Comparison of ENCODE assay signal across 8 mouse cellular contexts in genomic region chr8:11557768-11558629, GRCm38 (mm10). TPM values are rescaled to one million over a fixed set of nuclear protein-coding genes. Genes with fewer than 3 reads are reported as not detected.
A peak's percentile ranks its signal among the peaks of the same experiment; 100 is the strongest.
DNase-seq lines count a peak whose midpoint lies in the region; ATAC-seq and TF ChIP-seq lines count a peak whose summit lies in the region.

No protein-coding gene starts in this region.

- 0 out of 6 replicates have a peak, but pooled peaks of 1 of the 3 experiments have one; percentile 2 for TF ChIP-seq CTCF in MEL (IDR thresholded peaks at IDR 0.05 in 2 of 3, conservative IDR thresholded peaks at IDR 0.05 in 1 of 3; ENCODE audit: control insufficient read depth in 1 of 3, insufficient read depth in 1 of 3, low read depth in 2 of 3, low read length in 3 of 3, poor library complexity in 1 of 3, severe bottlenecking in 1 of 3)
- TF ChIP-seq CTCF in cerebellum, adult 2 months (IDR thresholded peaks at IDR 0.05; ENCODE audit: borderline replicate concordance, insufficient read depth, low read depth, low read length): no peak
- 0 out of 2 replicates have a peak, but pooled peaks have one; percentile 30 for TF ChIP-seq CTCF in forebrain, postnatal 0 days (IDR thresholded peaks at IDR 0.05; ENCODE audit: low read depth)

- H3K4me2 ChIP-seq in forebrain, postnatal 0 days (ENCODE audit: low read depth): peak overlapping the region; percentile 67
- peak overlapping the region; percentile 81 for H3K4me2 ChIP-seq in lung, embryonic 15.5 days

- peak; percentile 100 for TF ChIP-seq POLR2A in MEL (IDR thresholded peaks at IDR 0.05; ENCODE audit: control insufficient read depth in 1 of 2, insufficient read depth in 1 of 2, low read depth in 1 of 2, low read length in 2 of 2, poor library complexity in 1 of 2)
- TF ChIP-seq POLR2A in cerebellum, adult 2 months (IDR thresholded peaks at IDR 0.05; ENCODE audit: borderline replicate concordance, insufficient read depth, low read length): peak; percentile 100

- peak overlapping the region; percentile 94 for H3K9ac ChIP-seq in MEL (ENCODE audit: control insufficient read depth, low read depth, low read length, poor library complexity, severe bottlenecking)
- peak overlapping the region; percentile 83 for H3K9ac ChIP-seq in forebrain, postnatal 0 days
- peak overlapping the region; percentile 97 for H3K9ac ChIP-seq in lung, embryonic 15.5 days

- WGBS in cerebellum, adult 2 months: under 1% methylated on average over 66 of the region's 67 CpGs
- 1% methylated on average over 63 of the region's 67 CpGs for WGBS in forebrain, postnatal 0 days
- WGBS in lung, embryonic 15.5 days: under 1% methylated on average over 67 of the region's 67 CpGs

- H3K36me3 ChIP-seq in MEL (ENCODE audit: control insufficient read depth in 1 of 2, insufficient read depth in 2 of 2, low read length in 2 of 2): peaks cover 0 to 17% of the 10 kb centered on the region in 2 experiments; a peak in 2 of 4 replicates
- peaks cover 11% of the 10 kb centered on the region for H3K36me3 ChIP-seq in forebrain, postnatal 0 days (ENCODE audit: insufficient read depth)
- H3K36me3 ChIP-seq in lung, embryonic 15.5 days: peaks cover 12% of the 10 kb centered on the region

- H3K4me1 ChIP-seq in MEL (ENCODE audit: control insufficient read depth in 1 of 2, insufficient read depth in 2 of 2, low read length in 2 of 2): peaks cover 4 to 20% of the 10 kb centered on the region in 2 experiments; a peak in 3 of 4 replicates
- H3K4me1 ChIP-seq in cerebellum, adult 2 months (ENCODE audit: control insufficient read depth, insufficient read depth, low read length): peaks cover 3% of the 10 kb centered on the region
- peaks cover 5% of the 10 kb centered on the region; the same call in 1 of the 2 replicates for H3K4me1 ChIP-seq in forebrain, postnatal 0 days (ENCODE audit: insufficient read depth)
- H3K4me1 ChIP-seq in lung, embryonic 15.5 days: peaks cover 26% of the 10 kb centered on the region

- peak; percentile 69 for ATAC-seq in forebrain, postnatal 0 days
- peak; percentile 82 for ATAC-seq in lung, embryonic 15.5 days (ENCODE audit: borderline replicate concordance, extremely low read depth, low FRiP score, low TSS enrichment)

- peak overlapping the region; percentile 78 for H3K27ac ChIP-seq in MEL (ENCODE audit: control insufficient read depth, low read depth, low read length)
- H3K27ac ChIP-seq in cerebellum, adult 2 months (ENCODE audit: insufficient read depth, low read length): peak overlapping the region; percentile 63
- peak overlapping the region; percentile 88 for H3K27ac ChIP-seq in forebrain, postnatal 0 days (ENCODE audit: low read depth, low read length)
- peak overlapping the region; percentile 99 for H3K27ac ChIP-seq in lung, embryonic 15.5 days

- no peak for TF ChIP-seq RAD21 in MEL (IDR thresholded peaks at IDR 0.05; ENCODE audit: low read depth, low read length)

- H3K27me3 ChIP-seq in MEL (ENCODE audit: control insufficient read depth in 1 of 2, insufficient read depth in 2 of 2, low read length in 2 of 2): no peaks in the 10 kb centered on the region
- H3K27me3 ChIP-seq in cerebellum, adult 2 months (ENCODE audit: control insufficient read depth, insufficient read depth, low read length): no peaks in the 10 kb centered on the region
- no peaks in the 10 kb centered on the region for H3K27me3 ChIP-seq in forebrain, postnatal 0 days (ENCODE audit: insufficient read depth, low read length)
- no peaks in the 10 kb centered on the region for H3K27me3 ChIP-seq in lung, embryonic 15.5 days

- no peak for TF ChIP-seq EP300 in MEL (IDR thresholded peaks at IDR 0.05; ENCODE audit: low read depth in 1 of 2, low read length in 2 of 2)

- peaks cover 44% of the 10 kb centered on the region for H3K79me2 ChIP-seq in MEL (ENCODE audit: control insufficient read depth, insufficient read depth, low read length, poor library complexity)

- no peaks in the 10 kb centered on the region for H3K9me3 ChIP-seq in MEL (replicated peaks; ENCODE audit: insufficient read depth, low read length)
- no peaks in the 10 kb centered on the region for H3K9me3 ChIP-seq in forebrain, postnatal 0 days (ENCODE audit: low read length)
- no peaks in the 10 kb centered on the region for H3K9me3 ChIP-seq in lung, embryonic 15.5 days

- peak overlapping the region; percentile 91 to 98 for H3K4me3 ChIP-seq in MEL (ENCODE audit: control insufficient read depth in 1 of 2, insufficient read depth in 1 of 2, low read depth in 2 of 2, low read length in 2 of 2)
- H3K4me3 ChIP-seq in cerebellum, adult 2 months (replicated peaks; ENCODE audit: insufficient read depth, low read depth, low read length): peak overlapping the region; percentile 97
- H3K4me3 ChIP-seq in forebrain, postnatal 0 days (ENCODE audit: low read depth, low read length): peak overlapping the region; percentile 91
- peak overlapping the region; percentile 94 for H3K4me3 ChIP-seq in lung, embryonic 15.5 days

- peak; percentile 99 for DNase-seq in MEL (ENCODE audit: low read depth, low spot score)
- DNase-seq in cerebellum, adult 2 months: peak; percentile 97 to 99
- DNase-seq in forebrain, postnatal 0 days: peak; percentile 96
- peak; percentile 98 for DNase-seq in heart, postnatal 4 days
- peak; percentile 96 for DNase-seq in layer of hippocampus, adult 8-10 months (ENCODE audit: low spot score in 2 of 2)
- DNase-seq in ovary, adult 18-20 months (ENCODE audit: low spot score): peak; percentile 97
- DNase-seq in thymus, postnatal 0 days (ENCODE audit: low spot score): peak; percentile 99

TF ChIP-seq in MEL, 35 proteins besides CTCF, POLR2A, EP300 and RAD21 (continues in another document):
- TF ChIP-seq UBTF (IDR thresholded peaks at IDR 0.05; ENCODE audit: borderline replicate concordance, insufficient read depth, low read depth, low read length) (peak; percentile 68; the same call in 1 of the 2 replicates), SIN3A (IDR thresholded peaks at IDR 0.05; ENCODE audit: low read length) (peak; percentile 87), MEF2A (IDR thresholded peaks at IDR 0.05; ENCODE audit: extremely low read depth, insufficient replicate concordance, low read depth, low read length, poor library complexity, severe bottlenecking) (no peak), ZC3H11A (IDR thresholded peaks at IDR 0.05; ENCODE audit: low read depth, low read length) (no peak), CHD1 (IDR thresholded peaks at IDR 0.05; ENCODE audit: low read depth, low read length) (no peak), ETS1 (IDR thresholded peaks at IDR 0.05; ENCODE audit: low read depth, low read length) (peak; percentile 52), MAZ (IDR thresholded peaks at IDR 0.05; ENCODE audit: low read depth, low read length) (peak; percentile 8; the same call in 1 of the 2 replicates), MYC (IDR thresholded peaks at IDR 0.05; ENCODE audit: low read depth, low read length) (peak; percentile 61; the same call in 1 of the 2 replicates), TBP (IDR thresholded peaks at IDR 0.05; ENCODE audit: low read depth, low read length) (peak; percentile 99), BHLHE40 (IDR thresholded peaks at IDR 0.05; ENCODE audit: borderline replicate concordance, low read depth, low read length) (no peak), MXI1 (IDR thresholded peaks at IDR 0.05; ENCODE audit: low read depth, low read length) (peak; percentile 33; the same call in 1 of the 2 replicates), HCFC1 (IDR thresholded peaks at IDR 0.05; ENCODE audit: low read depth, low read length) (no peak; the same call in 1 of the 2 replicates), POLR2AphosphoS5 (IDR thresholded peaks at IDR 0.05; ENCODE audit: borderline replicate concordance, low read depth, low read length) (peak; percentile 75; the same call in 1 of the 2 replicates), ELF1 (IDR thresholded peaks at IDR 0.05; ENCODE audit: low read depth, low read length) (no peak; the same call in 1 of the 2 replicates), POLR2AphosphoS2 (IDR thresholded peaks at IDR 0.05; ENCODE audit: low read length) (peak; percentile 100), TCF12 (IDR thresholded peaks at IDR 0.05; ENCODE audit: low read depth, low read length) (peak; percentile 58), JUND (IDR thresholded peaks at IDR 0.05; ENCODE audit: low read depth, low read length) (no peak), USF1 (IDR thresholded peaks at IDR 0.05; ENCODE audit: low read depth, low read length) (0 out of 2 replicates have a peak, but pooled peaks have one; percentile 51), GATA1 (IDR thresholded peaks at IDR 0.05; ENCODE audit: low read depth, low read length) (peak; percentile 77), SMC3 (IDR thresholded peaks at IDR 0.05; ENCODE audit: low read depth, low read length) (no peak), ZMIZ1 (IDR thresholded peaks at IDR 0.05; ENCODE audit: low read depth, low read length) (peak; percentile 100), NELFE (IDR thresholded peaks at IDR 0.05; ENCODE audit: low read depth, low read length) (peak; percentile 100)

RNA-seq across cellular contexts. Expression of gene Ing1, which starts 2.6 kb away (rescaled TPM):
- 35.9 and 36.2 TPM in 2 replicates for total RNA-seq in MEL (2012; rRNA removed)
- polyA plus RNA-seq in MEL (2012; ENCODE audit: insufficient read depth in 1 of 2, insufficient read length in 2 of 2, low read depth in 1 of 2, low replicate concordance in 2 of 2, missing spikeins in 1 of 2): 10 to 100 TPM in 1 of 2 experiments, not detected in 1; 91.0 TPM
- 39.2 and 42.2 TPM in 2 replicates for polyA plus RNA-seq in cerebellum, adult 2 months (2012; rRNA removed)
- total RNA-seq in forebrain, postnatal 0 days (2014; rRNA removed): 30.8 and 34.7 TPM in 2 replicates
- 43.5 and 49.9 TPM in 2 replicates for polyA plus RNA-seq in forebrain, postnatal 0 days (2015; fragmentation: Nextera tagmentation; extraction: Ambion mirVana)
- 10 to 100 TPM; 34.7 to 38.1 TPM for total RNA-seq in heart, postnatal 4 days (2021)
- 10 to 100 TPM; 35.7 to 43.2 (median 41.5) TPM for total RNA-seq in layer of hippocampus, adult 8-10 months (2022)
- polyA plus RNA-seq in lung, embryonic 15.5 days (2015; fragmentation: Nextera tagmentation; extraction: Ambion mirVana): 47.4 and 48.1 TPM in 2 replicates
- 85.3 and 87.0 TPM in 2 replicates for polyA plus RNA-seq in thymus, postnatal 0 days (2015; fragmentation: Nextera tagmentation; extraction: Ambion mirVana)

RNA-seq across cellular contexts. Expression of gene Cars2, which starts 7.4 kb away (rescaled TPM):
- total RNA-seq in MEL (2012; rRNA removed): 60.1 and 62.8 TPM in 2 replicates
- polyA plus RNA-seq in MEL (2012; ENCODE audit: insufficient read depth in 1 of 2, insufficient read length in 2 of 2, low read depth in 1 of 2, low replicate concordance in 2 of 2, missing spikeins in 1 of 2): 10 to 100 TPM in 1 of 2 experiments, not detected in 1; 63.8 TPM
- polyA plus RNA-seq in cerebellum, adult 2 months (2012; rRNA removed): 27.4 and 27.6 TPM in 2 replicates
- 39.3 and 49.9 TPM in 2 replicates for total RNA-seq in forebrain, postnatal 0 days (2014; rRNA removed)
- 23.3 and 25.9 TPM in 2 replicates for polyA plus RNA-seq in forebrain, postnatal 0 days (2015; fragmentation: Nextera tagmentation; extraction: Ambion mirVana)
- total RNA-seq in heart, postnatal 4 days (2021): 10 to 100 TPM; 31.9 to 36.3 TPM
- 10 to 100 TPM; 25.6 to 31.8 (median 27.4) TPM for total RNA-seq in layer of hippocampus, adult 8-10 months (2022)
- 23.5 and 24.3 TPM in 2 replicates for polyA plus RNA-seq in lung, embryonic 15.5 days (2015; fragmentation: Nextera tagmentation; extraction: Ambion mirVana)
- 27.9 and 29.3 TPM in 2 replicates for polyA plus RNA-seq in thymus, postnatal 0 days (2015; fragmentation: Nextera tagmentation; extraction: Ambion mirVana)

Comparison
In these comparisons a context has a peak if more than half of its experiments do, and no peak if none do; other contexts are left out.
1. Peak in every context shown above with its lines: DNase-seq, ATAC-seq, H3K4me3 ChIP-seq and H3K27ac ChIP-seq.